Mouse (Mus musculus): ENCODE results near the gene Fbxo47. TPM values are rescaled to one million over a fixed set of nuclear protein-coding genes. Genes with fewer than 3 reads are reported as not detected.

Fbxo47 gene
- polyA plus RNA-seq, 1 experiment from 2014 or later = 0.47 TPM

DNA sequence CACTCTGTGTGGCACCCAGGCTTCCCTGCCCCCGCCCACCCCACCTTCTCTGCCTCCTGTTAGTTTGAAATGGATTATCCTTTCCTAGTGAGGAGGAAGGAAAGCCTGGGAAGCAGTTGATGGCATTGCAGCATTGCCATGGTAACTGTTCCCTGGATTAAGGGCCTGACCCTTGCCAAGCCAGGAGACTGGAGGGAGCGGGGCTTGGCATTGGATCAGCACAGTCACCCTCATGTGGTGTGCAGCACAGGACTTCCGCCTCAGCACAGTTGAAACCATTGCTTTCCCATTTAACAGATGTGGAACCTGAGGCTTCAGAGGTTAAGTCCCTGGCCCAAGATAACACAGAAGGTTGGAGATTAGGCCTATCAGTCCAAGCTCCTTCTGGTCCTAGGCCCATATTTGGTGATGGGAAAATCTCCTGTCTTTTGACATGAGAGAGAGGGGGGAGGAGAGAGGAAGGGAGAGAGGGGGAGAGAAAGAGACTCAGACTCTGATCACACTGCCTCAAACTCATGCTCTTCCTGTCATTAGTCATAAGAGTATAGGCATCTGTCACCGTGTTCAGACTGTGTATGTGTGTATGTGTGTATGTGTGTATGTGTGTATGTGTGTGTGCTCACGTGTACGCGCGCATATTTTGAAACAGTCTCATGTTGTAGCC, 62.4 kb downstream of the Fbxo47 start:
- peaks cover 57% of the 10 kb centered on the region for H3K36me3 ChIP-seq (ENCODE audit: control insufficient read depth, insufficient read depth, low read length)
- H3K9me3 ChIP-seq (ENCODE audit: control insufficient read depth, low read length) = no peaks in the 10 kb centered on the region
- peaks cover 35% of the 10 kb centered on the region for H3K4me1 ChIP-seq (ENCODE audit: control insufficient read depth, insufficient read depth, low read length)
- no peak overlapping the region for H3K4me3 ChIP-seq (ENCODE audit: low read length)
- H3K9ac ChIP-seq (ENCODE audit: low read depth, low read length) = no peak overlapping the region
- H3K4me2 ChIP-seq (replicated peaks; ENCODE audit: low read depth, low read length) = no peak overlapping the region
- no peak overlapping the region for H3K27ac ChIP-seq (ENCODE audit: low read depth, low read length)
- no peaks in the 10 kb centered on the region for H3K27me3 ChIP-seq (ENCODE audit: control insufficient read depth, insufficient read depth, low read length)
- ATAC-seq (ENCODE audit: low FRiP score, low TSS enrichment) = no peak
- 94% methylated on average over 8 of the region's 8 CpGs for WGBS

DNA sequence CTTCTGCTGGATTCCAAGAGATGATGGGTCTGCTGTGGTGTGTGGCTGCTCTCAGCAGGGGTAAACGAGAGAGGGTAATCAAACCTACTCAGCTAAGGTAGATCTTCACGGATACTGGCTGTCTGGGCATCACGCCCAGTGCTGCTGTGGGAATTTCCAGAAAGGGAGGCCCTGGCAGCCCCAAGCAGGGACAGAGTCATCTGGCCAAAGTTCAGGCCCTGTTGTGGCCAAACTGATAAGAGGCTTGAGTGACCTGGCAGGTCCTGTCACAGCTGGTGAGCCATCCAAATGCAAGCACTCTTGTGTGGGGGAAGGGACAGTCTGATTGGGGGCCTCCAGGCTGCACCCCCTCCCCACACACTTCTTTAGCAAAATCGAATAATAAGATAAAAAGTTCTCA, 63.1 kb downstream of the Fbxo47 start:
- H3K4me1 ChIP-seq (ENCODE audit: control insufficient read depth, insufficient read depth, low read length) = peaks cover 42% of the 10 kb centered on the region
- H3K27ac ChIP-seq (ENCODE audit: low read depth, low read length) = no peak overlapping the region
- 77% methylated on average over 4 of the region's 4 CpGs for WGBS
- H3K9me3 ChIP-seq (ENCODE audit: control insufficient read depth, low read length) = no peaks in the 10 kb centered on the region
- H3K4me3 ChIP-seq (ENCODE audit: low read length) = no peak overlapping the region
- no peak overlapping the region for H3K9ac ChIP-seq (ENCODE audit: low read depth, low read length)
- no peak for ATAC-seq (ENCODE audit: low FRiP score, low TSS enrichment)
- peaks cover 60% of the 10 kb centered on the region for H3K36me3 ChIP-seq (ENCODE audit: control insufficient read depth, insufficient read depth, low read length)
- H3K4me2 ChIP-seq (replicated peaks; ENCODE audit: low read depth, low read length) = no peak overlapping the region
- no peaks in the 10 kb centered on the region for H3K27me3 ChIP-seq (ENCODE audit: control insufficient read depth, insufficient read depth, low read length)

DNA sequence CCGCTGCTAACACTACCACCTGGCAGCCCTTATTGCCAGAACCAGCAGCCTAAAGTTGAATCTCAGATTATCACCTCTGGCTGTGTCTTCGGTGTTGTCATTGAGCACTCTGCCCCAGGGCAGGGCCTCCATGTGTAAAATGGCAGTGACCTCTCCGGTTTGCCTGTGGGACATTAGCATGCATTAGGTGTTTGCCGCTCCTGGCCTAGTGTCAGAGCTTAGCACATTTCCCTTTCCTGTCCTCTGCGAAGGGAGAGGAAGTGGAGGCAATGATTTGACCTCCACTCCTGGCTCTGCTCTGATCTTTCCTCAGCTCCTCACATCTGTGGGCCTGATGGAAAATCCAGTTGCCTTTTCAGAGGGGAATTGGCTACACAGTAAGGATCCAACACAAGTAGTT, 64.0 kb downstream of the Fbxo47 start:
- no peak overlapping the region for H3K4me3 ChIP-seq (ENCODE audit: low read length)
- no peaks in the 10 kb centered on the region for H3K9me3 ChIP-seq (ENCODE audit: control insufficient read depth, low read length)
- no peak for ATAC-seq (ENCODE audit: low FRiP score, low TSS enrichment)
- 79% methylated on average over 5 of the region's 5 CpGs for WGBS
- no peak overlapping the region for H3K27ac ChIP-seq (ENCODE audit: low read depth, low read length)
- peaks cover 45% of the 10 kb centered on the region for H3K4me1 ChIP-seq (ENCODE audit: control insufficient read depth, insufficient read depth, low read length)
- no peak overlapping the region for H3K9ac ChIP-seq (ENCODE audit: low read depth, low read length)
- no peak overlapping the region for H3K4me2 ChIP-seq (replicated peaks; ENCODE audit: low read depth, low read length)
- peaks cover 59% of the 10 kb centered on the region for H3K36me3 ChIP-seq (ENCODE audit: control insufficient read depth, insufficient read depth, low read length)
- H3K27me3 ChIP-seq (ENCODE audit: control insufficient read depth, insufficient read depth, low read length) = no peaks in the 10 kb centered on the region

DNA sequence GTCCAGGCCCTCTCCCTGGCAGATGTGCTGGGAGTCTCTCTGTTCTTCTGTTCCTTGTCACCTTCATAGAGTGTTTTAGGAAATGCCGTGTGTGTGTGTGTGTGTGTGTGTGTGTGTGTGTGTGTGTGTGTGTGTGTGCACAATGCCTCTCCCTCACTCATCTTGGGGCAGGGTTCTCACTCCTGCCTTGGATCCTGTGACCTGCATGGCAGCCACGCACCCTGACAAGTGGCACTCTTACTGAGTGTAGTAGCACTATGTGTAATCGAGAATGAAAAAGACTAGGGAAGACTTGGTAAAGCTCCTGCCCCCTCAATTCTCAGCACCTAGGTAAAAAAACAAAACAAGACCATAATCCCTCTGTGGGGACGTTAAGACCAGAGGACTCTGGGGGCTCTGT, 64.9 kb downstream of the Fbxo47 start:
- H3K9ac ChIP-seq (ENCODE audit: low read depth, low read length) = no peak overlapping the region
- no peak overlapping the region for H3K4me2 ChIP-seq (replicated peaks; ENCODE audit: low read depth, low read length)
- WGBS = 60% methylated on average over 4 of the region's 4 CpGs

DNA sequence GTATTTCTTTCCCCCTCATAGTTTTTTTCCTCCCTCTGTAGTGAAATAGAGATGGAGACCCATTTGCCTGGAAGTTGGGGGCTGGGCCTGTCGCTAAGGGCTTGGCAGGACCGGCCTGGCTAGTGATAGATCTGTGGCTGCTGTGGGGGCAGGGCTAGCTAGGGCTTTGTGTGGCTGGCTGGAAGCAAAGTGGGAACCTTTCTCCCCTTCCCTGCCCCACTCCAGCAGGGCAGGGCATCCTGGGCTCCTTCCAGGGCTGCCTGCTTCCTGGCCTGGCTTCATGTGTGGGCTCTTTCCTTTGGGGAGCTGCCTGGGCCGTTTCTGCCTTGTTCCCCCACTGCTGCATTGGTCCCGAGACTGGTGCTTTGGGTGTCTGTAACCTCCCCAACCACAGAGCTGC, 65.4 kb downstream of the Fbxo47 start:
- no peak for ATAC-seq (ENCODE audit: low FRiP score, low TSS enrichment)
- Histone ChIP-seq H3K9me3 (ENCODE audit: control insufficient read depth, low read length) (no peaks in the 10 kb centered on the region), H3K4me3 (ENCODE audit: low read length) (no peak overlapping the region), H3K27me3 (ENCODE audit: control insufficient read depth, insufficient read depth, low read length) (no peaks in the 10 kb centered on the region), H3K4me1 (ENCODE audit: control insufficient read depth, insufficient read depth, low read length) (peaks cover 57% of the 10 kb centered on the region), H3K36me3 (ENCODE audit: control insufficient read depth, insufficient read depth, low read length) (peaks cover 57% of the 10 kb centered on the region), H3K9ac (ENCODE audit: low read depth, low read length) (no peak overlapping the region), H3K27ac (ENCODE audit: low read depth, low read length) (peak overlapping the region; percentile 17; the same call in 1 of the 2 replicates), H3K4me2 (replicated peaks; ENCODE audit: low read depth, low read length) (no peak overlapping the region)
- WGBS = 15% methylated on average over 4 of the region's 4 CpGs

More for the DNA sequence above, 64.9 kb downstream of the Fbxo47 start:
- Histone ChIP-seq H3K27me3 (ENCODE audit: control insufficient read depth, insufficient read depth, low read length) (no peaks in the 10 kb centered on the region), H3K27ac (ENCODE audit: low read depth, low read length) (no peak overlapping the region), H3K4me1 (ENCODE audit: control insufficient read depth, insufficient read depth, low read length) (peaks cover 52% of the 10 kb centered on the region), H3K9me3 (ENCODE audit: control insufficient read depth, low read length) (no peaks in the 10 kb centered on the region), H3K4me3 (ENCODE audit: low read length) (no peak overlapping the region), H3K36me3 (ENCODE audit: control insufficient read depth, insufficient read depth, low read length) (peaks cover 55% of the 10 kb centered on the region)
- no peak for ATAC-seq (ENCODE audit: low FRiP score, low TSS enrichment)

DNA sequence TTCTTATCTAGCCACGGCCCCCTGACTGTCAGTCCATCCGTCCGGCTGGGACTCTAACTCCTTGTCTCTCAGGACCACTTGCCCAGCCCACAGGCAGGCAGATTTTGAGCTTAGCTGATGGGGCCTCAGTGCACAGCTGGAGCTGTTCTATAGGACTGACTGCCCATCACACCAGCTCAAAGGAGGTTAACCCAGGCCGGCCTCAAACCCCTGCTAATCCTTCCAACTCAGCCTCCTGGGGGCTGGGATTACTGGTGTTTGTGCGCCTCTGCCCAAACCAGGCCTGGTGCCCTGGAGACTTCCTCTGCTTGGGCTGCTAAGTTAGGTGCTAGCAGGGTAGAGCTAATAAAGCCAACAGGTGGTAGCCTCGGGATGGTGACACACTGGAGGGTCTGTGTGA, 66.0 kb downstream of the Fbxo47 start:
- Histone ChIP-seq H3K9me3 (ENCODE audit: control insufficient read depth, low read length) (no peaks in the 10 kb centered on the region), H3K4me2 (replicated peaks; ENCODE audit: low read depth, low read length) (no peak overlapping the region), H3K4me3 (ENCODE audit: low read length) (no peak overlapping the region), H3K9ac (ENCODE audit: low read depth, low read length) (no peak overlapping the region), H3K27ac (ENCODE audit: low read depth, low read length) (no peak overlapping the region), H3K36me3 (ENCODE audit: control insufficient read depth, insufficient read depth, low read length) (peaks cover 58% of the 10 kb centered on the region), H3K27me3 (ENCODE audit: control insufficient read depth, insufficient read depth, low read length) (no peaks in the 10 kb centered on the region), H3K4me1 (ENCODE audit: control insufficient read depth, insufficient read depth, low read length) (peaks cover 60% of the 10 kb centered on the region)
- ATAC-seq (ENCODE audit: low FRiP score, low TSS enrichment) = no peak
- 65% methylated on average over 6 of the region's 6 CpGs for WGBS

DNA sequence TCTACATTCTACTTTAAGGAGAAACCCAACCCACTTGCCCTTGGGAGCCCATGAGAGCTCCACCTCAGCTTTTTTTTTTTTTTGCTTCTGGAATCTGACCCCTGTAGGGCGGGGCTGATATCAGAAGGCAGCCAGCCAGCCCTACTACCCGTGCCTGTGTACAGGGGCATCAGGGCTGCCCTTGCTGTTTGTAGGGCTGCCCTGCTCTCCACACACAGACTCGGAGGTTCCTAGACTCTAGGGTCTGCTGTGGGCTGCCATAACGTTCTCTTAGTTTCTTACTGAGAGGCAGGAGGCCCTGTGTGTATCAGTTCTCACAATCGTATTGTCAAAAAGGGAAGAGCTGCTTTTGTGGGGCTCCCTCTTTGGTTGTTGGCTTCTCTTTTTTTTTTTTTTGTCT, 66.6 kb downstream of the Fbxo47 start:
- Histone ChIP-seq H3K9me3 (ENCODE audit: control insufficient read depth, low read length) (no peaks in the 10 kb centered on the region), H3K4me2 (replicated peaks; ENCODE audit: low read depth, low read length) (no peak overlapping the region), H3K4me3 (ENCODE audit: low read length) (no peak overlapping the region), H3K36me3 (ENCODE audit: control insufficient read depth, insufficient read depth, low read length) (peaks cover 55% of the 10 kb centered on the region), H3K27me3 (ENCODE audit: control insufficient read depth, insufficient read depth, low read length) (no peaks in the 10 kb centered on the region), H3K4me1 (ENCODE audit: control insufficient read depth, insufficient read depth, low read length) (peaks cover 64% of the 10 kb centered on the region), H3K9ac (ENCODE audit: low read depth, low read length) (no peak overlapping the region), H3K27ac (ENCODE audit: low read depth, low read length) (peak overlapping the region; percentile 51; the same call in 1 of the 2 replicates)
- WGBS = 32% methylated on average over 5 of the region's 5 CpGs
- no peak for ATAC-seq (ENCODE audit: low FRiP score, low TSS enrichment)

DNA sequence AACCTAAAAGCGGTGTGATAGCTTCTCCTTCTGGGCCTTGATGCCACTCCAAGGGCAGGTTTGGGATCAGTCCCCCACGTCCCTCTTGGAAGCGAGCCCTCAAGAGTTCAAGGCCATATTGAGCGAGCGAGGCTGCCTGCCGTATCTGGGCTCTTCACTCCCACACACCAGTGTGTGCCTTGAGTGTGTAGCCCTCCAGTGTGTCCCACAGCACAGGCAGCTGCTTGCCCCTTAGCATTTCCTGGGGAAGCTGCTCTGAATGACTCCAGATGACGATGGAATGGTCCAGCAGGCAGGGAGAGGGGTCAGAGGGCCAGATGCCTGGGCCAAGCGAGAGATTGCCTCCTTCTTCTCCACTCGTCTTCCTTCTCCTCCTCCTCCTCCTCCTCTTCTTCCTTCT, 67.0 kb downstream of the Fbxo47 start:
- Histone ChIP-seq H3K9ac (ENCODE audit: low read depth, low read length) (no peak overlapping the region), H3K27me3 (ENCODE audit: control insufficient read depth, insufficient read depth, low read length) (no peaks in the 10 kb centered on the region), H3K4me1 (ENCODE audit: control insufficient read depth, insufficient read depth, low read length) (peaks cover 68% of the 10 kb centered on the region), H3K9me3 (ENCODE audit: control insufficient read depth, low read length) (no peaks in the 10 kb centered on the region), H3K4me2 (replicated peaks; ENCODE audit: low read depth, low read length) (no peak overlapping the region), H3K36me3 (ENCODE audit: control insufficient read depth, insufficient read depth, low read length) (peaks cover 55% of the 10 kb centered on the region), H3K27ac (ENCODE audit: low read depth, low read length) (peak overlapping the region; percentile 51; the same call in 1 of the 2 replicates), H3K4me3 (ENCODE audit: low read length) (no peak overlapping the region)
- WGBS = 22% methylated on average over 9 of the region's 9 CpGs
- no peak for ATAC-seq (ENCODE audit: low FRiP score, low TSS enrichment)

DNA sequence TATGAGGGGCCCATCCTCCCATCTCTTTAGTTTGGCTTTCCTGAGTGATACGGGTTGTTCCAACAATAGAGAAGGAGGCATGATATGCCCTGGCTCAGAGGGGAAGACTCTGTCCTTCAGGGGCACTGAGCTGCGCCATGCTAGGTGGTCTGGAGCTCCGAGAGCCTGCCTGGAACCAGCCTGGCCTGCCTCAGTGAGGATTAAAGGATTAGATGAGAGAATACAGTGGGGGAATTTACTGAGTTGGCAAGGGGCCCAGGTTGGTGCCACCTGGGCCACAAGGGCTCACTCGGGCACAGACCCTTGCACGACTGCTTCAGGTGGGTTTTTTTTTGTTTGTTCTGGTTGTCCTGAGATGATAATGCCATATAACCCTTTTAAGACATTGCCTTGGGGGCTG, 67.8 kb downstream of the Fbxo47 start:
- Histone ChIP-seq H3K27me3 (ENCODE audit: control insufficient read depth, insufficient read depth, low read length) (no peaks in the 10 kb centered on the region), H3K4me1 (ENCODE audit: control insufficient read depth, insufficient read depth, low read length) (peaks cover 76% of the 10 kb centered on the region), H3K27ac (ENCODE audit: low read depth, low read length) (no peak overlapping the region), H3K4me2 (replicated peaks; ENCODE audit: low read depth, low read length) (no peak overlapping the region), H3K36me3 (ENCODE audit: control insufficient read depth, insufficient read depth, low read length) (peaks cover 52% of the 10 kb centered on the region), H3K9me3 (ENCODE audit: control insufficient read depth, low read length) (no peaks in the 10 kb centered on the region), H3K4me3 (ENCODE audit: low read length) (no peak overlapping the region), H3K9ac (ENCODE audit: low read depth, low read length) (no peak overlapping the region)
- no peak for ATAC-seq (ENCODE audit: low FRiP score, low TSS enrichment)
- whole genome bisulfite sequencing = 80% methylated on average over 5 of the region's 5 CpGs

All from kidney, embryonic 14.5 days (tissue).